ENCODE assay signal across 24 mouse cellular contexts in genomic region chr3:84233663-84234415, GRCm38 (mm10). TPM values are rescaled to one million over a fixed set of nuclear protein-coding genes. Genes with fewer than 3 reads are reported as not detected.
DNase-seq lines count a peak whose midpoint lies in the region; ATAC-seq and TF ChIP-seq lines count a peak whose summit lies in the region.
"Had no signal": no experiment of that assay in that cellular context is flagged by ENCODE, and none has a peak within 500 bp of the region (broad histone marks: within the 10 kb centered on the region; RNA-seq: fewer than 3 reads in every experiment).

No protein-coding gene starts in this region.

- DNase-seq in frontal cortex, postnatal 25 days (ENCODE audit: low spot score in 2 of 2) = no peak
- no peak for DNase-seq in layer of hippocampus, adult 2 months (ENCODE audit: low spot score in 2 of 2)
- no peak for DNase-seq in layer of hippocampus, postnatal 10 days (ENCODE audit: low spot score in 2 of 2)
- DNase-seq in right cerebral cortex, adult 2 months (ENCODE audit: low spot score in 2 of 2) = peak; percentile 23 to 57
- no peak for DNase-seq in right cerebral cortex, postnatal 25 days
- DNase-seq in brain, adult 2 months (ENCODE audit: low read depth, low spot score) = peak; percentile 83
- DNase-seq: adrenal gland, adult 2 months; adrenal gland, postnatal 10 days; adrenal gland, postnatal 25 days; cerebellum, adult 11-12 months; cerebellum, adult 2 months; cerebellum, adult 9-10 months; cerebellum, postnatal 10 days; cerebellum, postnatal 25 days; forebrain, postnatal 0 days had no signal

- peak overlapping the region; percentile 67 for H3K27ac ChIP-seq in layer of hippocampus, adult 2 months
- H3K27ac ChIP-seq: embryonic facial prominence, embryonic 10.5 days; embryonic facial prominence, embryonic 12.5 days; forebrain, embryonic 13.5 days; forebrain, embryonic 15.5 days had no signal

- peak; percentile 69 for ATAC-seq in frontal cortex, adult (ENCODE audit: low TSS enrichment)
- no peak for ATAC-seq in activated CD4-positive, CD25-positive, alpha-beta regulatory T cell, adult 4 months
- ATAC-seq: forebrain, embryonic 13.5 days; forebrain, embryonic 15.5 days; forebrain, postnatal 0 days; Patski had no signal

- no peak overlapping the region for H3K4me3 ChIP-seq in layer of hippocampus, adult 2 months
- H3K4me3 ChIP-seq: embryonic facial prominence, embryonic 10.5 days; embryonic facial prominence, embryonic 12.5 days; forebrain, embryonic 13.5 days; forebrain, embryonic 15.5 days had no signal

- TF ChIP-seq CTCF in layer of hippocampus, adult 2 months (conservative IDR thresholded peaks at IDR 0.05) = no peak

RNA-seq across cellular contexts. Expression of gene Gm6525, which starts 59.9 kb away (rescaled TPM):
- not detected for total RNA-seq in layer of hippocampus, adult 2 months (2021)
- not detected for total RNA-seq in layer of hippocampus, postnatal 10 days (2021)
- not detected for polyA plus RNA-seq in activated CD4-positive, CD25-positive, alpha-beta regulatory T cell, adult 4 months (2017; shearing (Covaris generic))
- total RNA-seq: adrenal gland, postnatal 4 days had no signal
- polyA plus RNA-seq: adrenal gland, adult 2 months; cerebellum, adult 2 months; cortical plate, adult 2 months had no signal

Comparison
In these comparisons a context has a peak if more than half of its experiments do, and no peak if none do; other contexts are left out.
1. DNase-seq: peak in right cerebral cortex, adult 2 months (2 of 2) and brain, adult 2 months (single experiment); none in frontal cortex, postnatal 25 days (0 of 2), layer of hippocampus, adult 2 months (0 of 2), layer of hippocampus, postnatal 10 days (0 of 2) and right cerebral cortex, postnatal 25 days (single experiment).